Mouse (Mus musculus) adipocyte (in vitro differentiated cells): ENCODE measurements at regions not wholly inside any gene's neighbourhood (a gene's known extent, or its start where the extent isn't known, plus 50 kb on each side); places are given as distances from the start of the nearest gene placed in this dataset.
A peak's percentile ranks its signal among the peaks of the same experiment; 100 is the strongest.

ENCODE experiments used
- DNase-seq: peaks from one replicate; pipeline ENCODE4 v3.0.0-alpha.2; 2016; ENCODE audit warnings: low spot score

DNA sequence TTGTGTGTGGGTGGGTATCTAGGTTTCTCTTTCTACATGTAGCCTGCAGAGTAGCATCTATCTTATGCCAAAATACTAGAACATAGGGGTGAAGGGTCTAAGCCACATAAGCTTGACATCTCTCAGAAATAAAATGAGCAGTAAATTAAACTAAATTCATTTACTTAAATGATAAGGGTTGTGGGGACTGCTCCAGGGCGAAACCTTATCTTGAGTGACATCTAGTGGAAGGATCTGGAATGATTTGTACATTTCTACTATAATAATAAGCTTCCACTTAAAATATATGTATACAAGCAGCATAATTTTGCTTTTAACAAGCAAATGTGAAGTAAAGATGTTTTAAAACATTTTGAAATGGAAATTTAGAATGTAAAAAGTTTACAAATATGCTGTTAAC is 271.4 kb downstream of the Vgll3 start:
- peak; percentile 42 for DNase-seq

GRCm38 (mm10) chr16:66092766-66093165 is 277.7 kb downstream of the Vgll3 start:
- no peak for DNase-seq

DNA sequence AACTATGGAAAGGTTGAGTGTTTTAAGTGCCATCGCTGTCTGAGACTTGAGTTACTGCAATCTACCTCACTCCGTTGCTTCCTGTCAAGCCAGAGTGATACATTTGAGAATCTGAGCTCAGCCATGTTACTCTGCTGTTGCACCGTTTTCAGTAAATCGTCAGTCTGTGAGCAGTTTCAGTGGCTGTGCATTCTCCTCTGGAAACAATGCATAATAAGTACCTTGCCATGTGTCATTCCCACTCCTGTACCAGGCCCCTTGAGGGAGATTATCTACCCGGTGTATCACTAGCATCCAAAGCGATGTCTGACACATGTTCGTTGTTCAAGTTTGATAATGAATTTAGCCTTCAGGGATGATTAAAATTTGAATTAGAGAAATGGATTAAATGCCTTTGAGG is 280.6 kb downstream of the Vgll3 start:
- no peak for DNase-seq

GRCm38 (mm10) chr16:66117930-66118329 is 302.9 kb downstream of the Vgll3 start:
- DNase-seq, result no peak

DNA sequence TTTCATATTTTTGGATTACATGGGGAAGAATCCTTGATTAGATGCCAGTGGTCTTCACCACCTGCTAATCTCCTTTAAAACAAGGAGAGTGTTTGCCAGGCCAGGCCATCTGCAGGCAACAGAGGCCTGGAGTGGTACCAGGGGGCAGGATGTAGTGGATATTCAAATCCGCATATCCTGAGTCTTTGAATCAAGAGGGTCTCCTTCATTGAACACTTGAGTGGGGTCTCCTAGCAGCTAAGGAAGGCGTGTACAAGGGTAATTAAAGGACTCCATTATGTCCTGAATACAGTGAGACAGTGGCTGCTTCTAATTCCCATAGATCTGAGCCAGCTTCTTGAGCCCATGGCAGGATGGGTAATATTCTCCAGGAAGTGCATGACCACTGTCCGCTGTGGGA is 322.7 kb downstream of the Vgll3 start:
- no peak for DNase-seq

- DNase-seq, result no peak
Observed at GRCm38 (mm10) chr16:66144765-66145164, 329.7 kb downstream of the Vgll3 start.

GRCm38 (mm10) chr16:66145280-66145679 is 330.2 kb downstream of the Vgll3 start:
- no peak for DNase-seq

DNA sequence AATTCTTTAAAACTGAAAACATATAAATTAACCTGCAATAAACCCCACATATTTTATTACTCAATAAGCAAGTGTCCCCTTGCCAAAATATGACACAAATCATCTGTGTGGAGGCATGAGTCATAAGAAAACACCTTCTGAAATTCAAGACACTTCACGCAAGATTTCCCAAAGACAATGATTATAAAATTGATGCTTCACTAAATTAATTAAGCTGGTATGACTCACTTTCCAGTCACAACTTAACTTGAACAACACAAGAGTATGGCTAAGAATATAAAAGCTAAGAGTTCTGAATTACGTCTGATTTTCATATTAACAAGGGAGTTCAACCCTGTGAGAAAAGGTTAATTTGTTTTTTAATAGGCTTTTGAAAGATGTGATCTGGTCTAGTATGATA is 353.2 kb downstream of the Vgll3 start:
- DNase-seq, result no peak

- DNase-seq, result peak; percentile 65
Observed at GRCm38 (mm10) chr16:66190801-66191200, 375.7 kb downstream of the Vgll3 start.

GRCm38 (mm10) chr16:66201406-66201805 is 386.3 kb downstream of the Vgll3 start:
- DNase-seq, result no peak
